Mouse (Mus musculus) E14TG2a.4 (cell line): ENCODE measurements around the gene Serpine1.

ENCODE experiments used
- CTCF ChIP-seq: conservative IDR thresholded peaks from 2 replicates; pipeline ENCODE4 v1.5.1; 2014; ENCODE audit warnings: low read length
- NANOG ChIP-seq: IDR thresholded peaks from 2 replicates; pipeline ENCODE4 v1.6.1; 2014; ENCODE audit warnings: borderline replicate concordance, low read length, mixed read lengths

GRCm38 (mm10) chr5:137046324-137046718, 25.7 kb downstream of the Serpine1 start:
- TF ChIP-seq CTCF (no peak), NANOG (no peak; the same call in 1 of the 2 replicates)
